Mouse (Mus musculus): ENCODE measurements around the gene Psors1c2. TPM values are rescaled to one million over a fixed set of nuclear protein-coding genes. Genes with fewer than 3 reads are reported as not detected.
A peak's percentile ranks its signal among the peaks of the same experiment; 100 is the strongest.

Psors1c2 gene
- polyA plus RNA-seq, 1 experiment: 0.08 TPM

DNA sequence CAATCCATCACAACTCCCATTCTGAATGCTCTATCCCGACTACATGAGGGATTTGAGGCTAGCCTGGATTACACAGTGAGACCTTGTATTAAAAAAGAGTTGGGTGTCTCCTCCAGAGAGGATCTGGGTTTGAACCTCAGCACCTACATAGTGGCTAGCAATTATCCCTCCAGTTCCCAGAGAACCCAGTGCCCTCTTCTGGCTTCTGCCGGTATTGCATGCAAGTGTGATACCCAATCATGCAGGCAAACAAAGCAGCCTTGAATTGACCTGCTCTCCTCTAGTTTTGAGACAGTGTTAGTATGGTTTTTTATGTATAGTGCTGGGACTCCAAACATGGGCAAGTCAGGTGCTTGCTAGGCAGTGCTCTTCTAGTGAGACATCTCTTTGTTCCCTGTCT is 19.1 kb upstream of the Psors1c2 start:
- H3ac ChIP-seq (ENCODE audit: control insufficient read depth, insufficient read length, low read depth): no peak overlapping the region

DNA sequence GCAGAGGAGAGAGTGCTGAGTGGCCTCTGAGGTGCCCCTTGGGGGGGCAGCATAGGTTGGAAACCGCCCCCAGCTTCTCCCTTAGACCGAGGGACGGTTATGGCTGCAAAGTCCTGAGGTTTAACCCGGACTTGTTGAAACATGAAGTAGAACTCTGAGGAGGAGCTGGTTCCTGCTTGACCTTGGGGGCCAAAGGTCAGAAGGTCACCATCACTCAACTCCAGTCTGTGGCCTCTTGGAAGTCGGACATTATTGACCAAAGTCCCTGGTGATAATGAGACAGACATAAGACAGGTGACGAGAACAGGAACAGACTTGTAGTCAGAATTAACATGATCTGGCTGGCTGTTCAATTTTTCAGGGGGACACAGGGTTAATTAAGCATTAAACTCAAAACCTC is 18.2 kb upstream of the Psors1c2 start:
- TF ChIP-seq MYOG (IDR thresholded peaks at IDR 0.05; ENCODE audit: control insufficient read depth, extremely low read depth, insufficient read length): no peak
- Histone ChIP-seq H3K79me2 (ENCODE audit: control insufficient read depth, insufficient read depth) (peaks cover 33% of the 10 kb centered on the region), H3ac (ENCODE audit: control insufficient read depth, insufficient read length, low read depth) (no peak overlapping the region), H3K36me3 (ENCODE audit: control insufficient read depth, insufficient read depth) (peaks cover 20% of the 10 kb centered on the region), H3K4me3 (ENCODE audit: insufficient read depth, poor library complexity, severe bottlenecking) (no peak overlapping the region), H3K79me3 (ENCODE audit: low read depth) (peaks cover 12% of the 10 kb centered on the region), H3K27me3 (ENCODE audit: control insufficient read depth, insufficient read depth, insufficient read length) (no peaks in the 10 kb centered on the region)

More for the DNA sequence above, 19.1 kb upstream of the Psors1c2 start:
- no peak for TF ChIP-seq CTCF (IDR thresholded peaks at IDR 0.05; ENCODE audit: control insufficient read depth, insufficient read depth, insufficient read length)
- no peak for TF ChIP-seq MAX (IDR thresholded peaks at IDR 0.05)
- no peak for TF ChIP-seq FOSL1 (IDR thresholded peaks at IDR 0.05; ENCODE audit: insufficient read depth, low read length, poor library complexity, severe bottlenecking)
- no peak for TF ChIP-seq USF1 (IDR thresholded peaks at IDR 0.05; ENCODE audit: low read depth)
- Histone ChIP-seq H3K36me3 (ENCODE audit: control insufficient read depth, insufficient read depth) (peaks cover 20% of the 10 kb centered on the region), H3K79me2 (ENCODE audit: control insufficient read depth, insufficient read depth) (peaks cover 33% of the 10 kb centered on the region), H3K4me3 (ENCODE audit: insufficient read depth, poor library complexity, severe bottlenecking) (no peak overlapping the region), H3K27me3 (ENCODE audit: control insufficient read depth, insufficient read depth, insufficient read length) (no peaks in the 10 kb centered on the region), H3K79me3 (ENCODE audit: low read depth) (peaks cover 12% of the 10 kb centered on the region)

DNA sequence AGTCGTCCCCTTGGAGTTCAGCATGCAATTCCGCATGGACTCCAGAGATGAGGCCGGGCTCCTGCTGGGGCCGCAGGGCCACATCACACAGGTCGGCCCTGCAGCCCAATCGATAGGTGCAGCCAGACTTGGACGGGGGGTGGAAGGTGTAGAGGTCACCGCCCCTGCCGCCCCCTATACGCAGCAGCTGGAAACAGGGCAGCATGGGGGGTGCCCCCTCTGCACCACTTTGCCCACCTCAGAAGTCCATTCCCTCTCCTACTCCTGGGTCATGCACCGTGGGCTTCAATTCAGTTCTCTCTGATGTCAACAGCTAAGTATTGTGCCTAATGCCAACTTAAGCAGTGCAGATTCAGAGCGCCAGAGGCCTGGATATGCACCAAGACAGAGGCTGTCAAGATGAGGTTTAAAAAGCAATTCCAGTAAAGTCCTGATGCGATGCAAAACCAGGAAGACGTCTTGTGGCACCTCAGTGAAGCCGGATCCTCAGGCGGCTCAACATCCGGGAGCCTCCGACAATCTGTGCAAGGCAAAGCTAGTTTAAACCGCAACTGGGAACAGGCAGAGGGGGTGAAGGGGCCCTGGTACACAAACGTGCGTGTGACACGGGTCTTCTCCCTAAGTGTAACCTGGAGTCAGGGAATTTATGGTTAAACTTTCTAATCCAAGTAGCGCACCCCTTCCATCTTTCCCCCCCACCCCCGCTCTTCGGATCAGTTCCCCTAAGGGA is 16.9 kb upstream of the Psors1c2 start:
- TF ChIP-seq MAX (IDR thresholded peaks at IDR 0.05) (no peak), CEBPB (IDR thresholded peaks at IDR 0.05; ENCODE audit: low read depth) (no peak), MYOD1 (IDR thresholded peaks at IDR 0.05; ENCODE audit: control insufficient read depth, insufficient read length, low read depth) (no peak), FOSL1 (IDR thresholded peaks at IDR 0.05; ENCODE audit: insufficient read depth, low read length, poor library complexity, severe bottlenecking) (no peak), MYOG (IDR thresholded peaks at IDR 0.05; ENCODE audit: control insufficient read depth, extremely low read depth, insufficient read length) (no peak), USF1 (IDR thresholded peaks at IDR 0.05; ENCODE audit: low read depth) (no peak), CTCF (IDR thresholded peaks at IDR 0.05; ENCODE audit: control insufficient read depth, insufficient read depth, insufficient read length) (no peak)
- Histone ChIP-seq H3K79me2 (ENCODE audit: control insufficient read depth, insufficient read depth) (peaks cover 33% of the 10 kb centered on the region), H3K36me3 (ENCODE audit: control insufficient read depth, insufficient read depth) (peaks cover 20% of the 10 kb centered on the region), H3K27me3 (ENCODE audit: control insufficient read depth, insufficient read depth, insufficient read length) (no peaks in the 10 kb centered on the region), H3K79me3 (ENCODE audit: low read depth) (peaks cover 12% of the 10 kb centered on the region), H3K4me3 (ENCODE audit: insufficient read depth, poor library complexity, severe bottlenecking) (peak overlapping the region; percentile 46), H3ac (ENCODE audit: control insufficient read depth, insufficient read length, low read depth) (peak overlapping the region; percentile 66)

DNA sequence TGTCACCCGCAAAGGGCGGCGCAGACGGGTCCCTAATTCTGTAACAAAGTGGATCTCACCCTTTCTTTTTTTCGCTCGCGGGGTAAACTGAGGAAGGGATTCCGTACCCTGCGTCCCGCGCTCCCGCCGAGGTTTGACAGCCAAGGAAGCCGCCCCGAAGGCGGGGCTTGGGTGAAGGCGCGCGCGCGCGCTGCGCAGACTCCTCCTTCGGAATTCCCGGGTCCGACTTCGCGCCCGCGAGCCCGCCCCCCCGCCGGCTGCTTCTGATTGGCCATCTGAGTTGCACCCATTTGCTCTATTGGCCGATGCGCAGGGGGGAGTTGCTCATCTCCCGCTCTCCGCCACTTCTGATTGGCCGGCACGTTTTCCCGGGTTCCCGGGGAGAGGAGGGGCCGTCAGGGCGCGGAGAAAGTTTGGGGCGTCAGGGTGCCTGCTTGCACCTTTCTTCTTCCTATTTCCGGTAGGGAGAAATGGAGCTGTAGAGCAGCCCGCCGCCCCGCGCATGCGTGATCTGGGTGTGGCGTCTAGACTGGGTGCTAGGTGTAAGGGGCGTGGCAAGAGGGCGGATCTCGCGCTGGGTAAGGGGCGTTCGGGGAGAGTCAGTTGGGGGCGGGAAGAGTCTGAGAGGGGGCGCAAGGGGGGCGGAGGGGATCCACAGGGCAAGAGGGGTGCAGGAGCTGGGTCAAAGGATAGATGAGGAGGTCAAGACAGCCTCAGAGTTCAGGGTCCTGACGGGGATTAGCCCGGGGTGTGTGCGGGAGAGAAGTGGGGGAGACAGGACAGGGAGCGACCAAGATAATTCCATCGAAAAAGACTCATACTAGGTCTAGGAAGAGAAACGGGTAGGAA is 16.1 kb upstream of the Psors1c2 start, which contains the start of the genes Tcf19 and Cchcr1:
Tcf19 (minus strand) TSS at position 173 of the 849 bp plus-strand sequence.
Cchcr1 (plus strand) TSS at position 449 of the 849 bp plus-strand sequence.
- H3K27me3 ChIP-seq (ENCODE audit: control insufficient read depth, insufficient read depth, insufficient read length): no peaks in the 10 kb centered on the region
- peaks cover 20% of the 10 kb centered on the region for H3K36me3 ChIP-seq (ENCODE audit: control insufficient read depth, insufficient read depth)
- peaks cover 33% of the 10 kb centered on the region for H3K79me2 ChIP-seq (ENCODE audit: control insufficient read depth, insufficient read depth)
- no peak for TF ChIP-seq USF1 (IDR thresholded peaks at IDR 0.05; ENCODE audit: low read depth)
- TF ChIP-seq MYOD1 (IDR thresholded peaks at IDR 0.05; ENCODE audit: control insufficient read depth, insufficient read length, low read depth): no peak
- H3ac ChIP-seq (ENCODE audit: control insufficient read depth, insufficient read length, low read depth): peak within 1 kb of the TSS; percentile 66
- peak within 1 kb of the TSS; percentile 76 for H3K4me3 ChIP-seq (ENCODE audit: insufficient read depth, poor library complexity, severe bottlenecking)
- H3K79me3 ChIP-seq (ENCODE audit: low read depth): peaks cover 12% of the 10 kb centered on the region

DNA sequence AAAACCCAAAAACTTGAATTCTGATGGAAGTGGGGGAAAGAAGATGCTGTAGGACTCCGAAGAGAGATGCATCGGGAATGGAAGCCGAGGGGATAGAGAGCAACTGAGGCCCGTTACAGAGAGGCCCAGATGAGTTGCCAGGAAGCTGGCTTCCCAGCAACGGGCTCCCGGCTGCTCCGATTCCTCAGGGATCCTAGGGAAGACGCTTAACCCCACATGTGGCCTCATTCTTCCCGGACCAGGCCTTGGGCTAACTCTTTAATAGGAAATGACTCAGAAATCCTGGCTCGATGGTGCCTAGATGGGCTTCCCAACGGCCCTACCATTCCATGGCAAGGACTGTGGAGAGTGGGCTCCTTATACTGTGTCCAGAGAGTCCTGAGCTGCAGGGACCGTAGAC is 15.5 kb upstream of the Psors1c2 start:
- TF ChIP-seq CEBPB (IDR thresholded peaks at IDR 0.05; ENCODE audit: low read depth): no peak
- TF ChIP-seq MYOG (IDR thresholded peaks at IDR 0.05; ENCODE audit: control insufficient read depth, extremely low read depth, insufficient read length): no peak
- Histone ChIP-seq H3ac (ENCODE audit: control insufficient read depth, insufficient read length, low read depth) (peak overlapping the region; percentile 65), H3K27me3 (ENCODE audit: control insufficient read depth, insufficient read depth, insufficient read length) (no peaks in the 10 kb centered on the region), H3K79me2 (ENCODE audit: control insufficient read depth, insufficient read depth) (peaks cover 33% of the 10 kb centered on the region), H3K36me3 (ENCODE audit: control insufficient read depth, insufficient read depth) (peaks cover 22% of the 10 kb centered on the region), H3K4me3 (ENCODE audit: insufficient read depth, poor library complexity, severe bottlenecking) (peak overlapping the region; percentile 76), H3K79me3 (ENCODE audit: low read depth) (peaks cover 12% of the 10 kb centered on the region)

DNA sequence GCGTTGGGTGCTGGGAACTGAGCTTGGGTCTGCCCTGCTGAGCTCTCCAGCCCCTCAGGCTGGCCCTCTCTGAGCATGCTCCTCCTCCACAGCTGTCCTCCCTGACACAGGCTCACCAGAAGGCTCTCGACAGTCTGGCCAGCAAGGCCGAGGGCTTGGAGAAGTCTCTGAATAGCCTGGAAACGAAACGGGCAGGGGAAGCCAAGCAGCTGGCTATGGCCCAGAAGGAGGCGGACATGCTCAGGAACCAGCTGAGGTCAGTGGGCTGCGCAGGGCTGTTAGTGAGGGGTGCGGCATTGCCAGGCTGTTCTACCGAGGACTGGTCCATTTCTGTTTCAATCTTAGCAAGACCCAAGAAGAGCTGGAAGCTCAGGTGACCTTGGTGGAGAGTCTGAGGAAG is 8.6 kb upstream of the Psors1c2 start:
- H3K4me3 ChIP-seq (ENCODE audit: insufficient read depth, poor library complexity, severe bottlenecking): no peak overlapping the region
- H3K79me2 ChIP-seq (ENCODE audit: control insufficient read depth, insufficient read depth): no peaks in the 10 kb centered on the region
- no peaks in the 10 kb centered on the region for H3K27me3 ChIP-seq (ENCODE audit: control insufficient read depth, insufficient read depth, insufficient read length)
- no peaks in the 10 kb centered on the region for H3K79me3 ChIP-seq (ENCODE audit: low read depth)
- H3K36me3 ChIP-seq (ENCODE audit: control insufficient read depth, insufficient read depth): peaks cover 25% of the 10 kb centered on the region
- no peak for TF ChIP-seq CTCF (IDR thresholded peaks at IDR 0.05; ENCODE audit: control insufficient read depth, insufficient read depth, insufficient read length)
- TF ChIP-seq CEBPB (IDR thresholded peaks at IDR 0.05; ENCODE audit: low read depth): no peak
- no peak for TF ChIP-seq MYOD1 (IDR thresholded peaks at IDR 0.05; ENCODE audit: control insufficient read depth, insufficient read length, low read depth)
- TF ChIP-seq USF1 (IDR thresholded peaks at IDR 0.05; ENCODE audit: low read depth): no peak
- TF ChIP-seq MAX (IDR thresholded peaks at IDR 0.05): no peak
- TF ChIP-seq MYOG (IDR thresholded peaks at IDR 0.05; ENCODE audit: control insufficient read depth, extremely low read depth, insufficient read length): no peak
- no peak overlapping the region for H3ac ChIP-seq (ENCODE audit: control insufficient read depth, insufficient read length, low read depth)
